Mouse (Mus musculus) lung, postnatal 0 days (tissue): ENCODE results near the gene Slc44a4. TPM values are rescaled to one million over a fixed set of nuclear protein-coding genes. Genes with fewer than 3 reads are reported as not detected.
A peak's percentile ranks its signal among the peaks of the same experiment; 100 is the strongest.
"Not testable (repeated sequence)": the region's sequence is repeated elsewhere in the genome, so short reads cannot be mapped to it uniquely, and the experiment has no call there.

Experiments
- ATAC-seq: fragments of 200-750 bp; cut with Nextera tagmentation; 2 replicates; pipeline ENCODE4 v1.8.0; 2017; ENCODE audit warnings: moderate library complexity
- DNase-seq: peaks from one replicate; pipeline ENCODE4 v3.0.0-alpha.2; 2016; ENCODE audit warnings: low spot score
- H3K27ac ChIP-seq: fragments of 300-500 bp; sonication (generic); 2 replicates; pipeline ENCODE4 v1.5.1; 2014; ENCODE audit warnings: antibody characterized with exemption, mild to moderate bottlenecking, low read length, mixed read lengths
- H3K27me3 ChIP-seq: fragments of 300-500 bp; sonication (generic); replicated peaks from 2 replicates; pipeline ENCODE4 v1.6.1; 2014; ENCODE audit warnings: low read length, mixed read lengths; ENCODE audit not compliant: insufficient read depth
- H3K36me3 ChIP-seq: fragments of 300-500 bp; sonication (generic); 2 replicates; pipeline ENCODE4 v1.6.1; 2014; ENCODE audit warnings: low read length, mixed read lengths; ENCODE audit not compliant: insufficient read depth
- H3K4me1 ChIP-seq: fragments of 300-500 bp; sonication (generic); 2 replicates; pipeline ENCODE4 v1.6.1; 2014; ENCODE audit warnings: antibody characterized with exemption, low read depth, low read length, mixed read lengths; ENCODE audit not compliant: insufficient read depth
- H3K4me2 ChIP-seq: fragments of 300-500 bp; sonication (generic); replicated peaks from 2 replicates; pipeline ENCODE4 v1.6.1; 2014; ENCODE audit warnings: low read depth, mild to moderate bottlenecking, low read length, moderate library complexity, mixed read lengths
- H3K4me3 ChIP-seq: fragments of 300-500 bp; sonication (generic); 2 replicates; pipeline ENCODE4 v1.5.1; 2014; ENCODE audit warnings: low read depth, low read length
- H3K9ac ChIP-seq: fragments of 300-500 bp; sonication (generic); replicated peaks from 2 replicates; pipeline ENCODE4 v1.6.1; 2014; ENCODE audit warnings: low read depth, mild to moderate bottlenecking
- H3K9me3 ChIP-seq: fragments of 300-500 bp; sonication (generic); 2 replicates; pipeline ENCODE4 v1.6.1; 2016; ENCODE audit warnings: low read length, mixed read lengths
- CTCF ChIP-seq: IDR thresholded peaks from 2 replicates; pipeline ENCODE4 v1.5.1; 2016; ENCODE audit warnings: antibody characterized with exemption, mild to moderate bottlenecking
- EP300 ChIP-seq: IDR thresholded peaks from 2 replicates; pipeline ENCODE4 v1.6.1; 2016; ENCODE audit warnings: antibody characterized with exemption, mild to moderate bottlenecking, control low read depth
- WGBS: fragments of 180-500 bp; shearing (Covaris S2); extraction: QIAGEN DNeasy Blood & Tissue Kit; methylation state at CpG from one replicate; pipeline ENCODE4 v1.1.7; 2014; 5-methylcytosine and 5-hydroxymethylcytosine counted together
- polyA plus RNA-seq: library from polyadenylated mRNA; unstranded; fragments of >200 nt; fragmentation: Nextera tagmentation; extraction: Ambion mirVana; gene quantifications from 2 replicates; pipeline ENCODE4 v1.2.1, GENCODE M21; 2015

Gene Slc44a4
- polyA plus RNA-seq, 1 experiment from 2014 or later = 7.3 TPM

GRCm38 (mm10) chr17:34960702-34961493 is 46.6 kb downstream of the Slc44a4 start:
- no peak overlapping the region for H3K9ac ChIP-seq
- no peak overlapping the region for H3K4me2 ChIP-seq
- H3K9me3 ChIP-seq = no peaks in the 10 kb centered on the region
- TF ChIP-seq CTCF = no peak
- no peak for TF ChIP-seq EP300
- H3K4me1 ChIP-seq = no peaks in the 10 kb centered on the region
- DNase-seq = peak; percentile 67
- H3K36me3 ChIP-seq = no peaks in the 10 kb centered on the region
- ATAC-seq = no peak
- H3K27ac ChIP-seq = no peak overlapping the region
- H3K27me3 ChIP-seq = no peaks in the 10 kb centered on the region
- H3K4me3 ChIP-seq = no peak overlapping the region

- Histone ChIP-seq H3K9ac (no peak overlapping the region), H3K4me3 (no peak overlapping the region), H3K27me3 (no peaks in the 10 kb centered on the region), H3K4me2 (no peak overlapping the region), H3K36me3 (no peaks in the 10 kb centered on the region), H3K4me1 (no peaks in the 10 kb centered on the region), H3K27ac (no peak overlapping the region), H3K9me3 (no peaks in the 10 kb centered on the region)
- 27% methylated on average over 3 of the region's 3 CpGs for WGBS
- no peak for TF ChIP-seq EP300
- no peak for TF ChIP-seq CTCF
- DNase-seq = no peak
- ATAC-seq = no peak
These were observed 47.9 kb downstream of the Slc44a4 start for GRCm38 (mm10) chr17:34962125-34962524.

GRCm38 (mm10) chr17:34962841-34963240 is 48.6 kb downstream of the Slc44a4 start:
- Histone ChIP-seq H3K4me3 (no peak overlapping the region), H3K9ac (no peak overlapping the region), H3K27ac (no peak overlapping the region), H3K4me1 (no peaks in the 10 kb centered on the region), H3K4me2 (no peak overlapping the region), H3K9me3 (no peaks in the 10 kb centered on the region), H3K27me3 (no peaks in the 10 kb centered on the region), H3K36me3 (no peaks in the 10 kb centered on the region)
- ATAC-seq = no peak
- TF ChIP-seq CTCF (no peak), EP300 (no peak)
- no peak for DNase-seq
- 41% methylated on average over 1 of the region's 1 CpGs for WGBS

- Histone ChIP-seq H3K9me3 (no peaks in the 10 kb centered on the region), H3K4me2 (no peak overlapping the region), H3K27me3 (no peaks in the 10 kb centered on the region), H3K27ac (no peak overlapping the region), H3K4me3 (no peak overlapping the region), H3K4me1 (no peaks in the 10 kb centered on the region), H3K9ac (no peak overlapping the region), H3K36me3 (no peaks in the 10 kb centered on the region)
- TF ChIP-seq EP300 (no peak), CTCF (no peak)
- DNase-seq = no peak
- WGBS = 11% methylated on average over 1 of the region's 1 CpGs
- no peak for ATAC-seq
These were observed 50.4 kb downstream of the Slc44a4 start for GRCm38 (mm10) chr17:34964640-34965049.

- 39% methylated on average over 5 of the region's 5 CpGs for WGBS
- H3K4me2 ChIP-seq = no peak overlapping the region
- no peaks in the 10 kb centered on the region for H3K4me1 ChIP-seq
- no peak overlapping the region for H3K27ac ChIP-seq
- H3K4me3 ChIP-seq = no peak overlapping the region
- H3K9me3 ChIP-seq = no peaks in the 10 kb centered on the region
- TF ChIP-seq EP300 = peak; percentile 33; the same call in 1 of the 2 replicates
- TF ChIP-seq CTCF = no peak
- no peaks in the 10 kb centered on the region for H3K27me3 ChIP-seq
- no peak overlapping the region for H3K9ac ChIP-seq
- ATAC-seq (peak; percentile 20), DNase-seq (peak; percentile 46)
- no peaks in the 10 kb centered on the region for H3K36me3 ChIP-seq
These were observed 51.4 kb downstream of the Slc44a4 start for GRCm38 (mm10) chr17:34965627-34966026.

- not testable (repeated sequence) for H3K4me1 ChIP-seq, H3K4me2 ChIP-seq, DNase-seq, H3K27ac ChIP-seq, H3K9ac ChIP-seq, H3K4me3 ChIP-seq, H3K9me3 ChIP-seq, H3K36me3 ChIP-seq, H3K27me3 ChIP-seq, ATAC-seq
- 63% methylated on average over 6 of the region's 11 CpGs for WGBS
These were observed 55.6 kb downstream of the Slc44a4 start, which contains the start of gene Gm20481 for GRCm38 (mm10) chr17:34969822-34970221. Gene Gm20481, plus strand, starts transcription at chr17:34969912.

GRCm38 (mm10) chr17:34970850-34971249 is 56.6 kb downstream of the Slc44a4 start:
- not testable (repeated sequence) for H3K36me3 ChIP-seq, H3K27me3 ChIP-seq, ATAC-seq, H3K4me1 ChIP-seq, H3K4me3 ChIP-seq, H3K9me3 ChIP-seq, DNase-seq, H3K4me2 ChIP-seq, H3K9ac ChIP-seq, H3K27ac ChIP-seq
- WGBS = 53% methylated on average over 9 of the region's 37 CpGs

- not testable (repeated sequence) for H3K27me3 ChIP-seq, H3K9me3 ChIP-seq, H3K27ac ChIP-seq, DNase-seq, H3K9ac ChIP-seq, H3K4me1 ChIP-seq, H3K36me3 ChIP-seq
- ATAC-seq = peak; percentile 18
- H3K4me2 ChIP-seq = peak overlapping the region; percentile 55
- peak overlapping the region; percentile 26; the same call in 1 of the 2 replicates for H3K4me3 ChIP-seq
- 4% methylated on average over 10 of the region's 43 CpGs for WGBS
These were observed 57.4 kb downstream of the Slc44a4 start for GRCm38 (mm10) chr17:34971694-34972068.
